Mouse (Mus musculus): ENCODE data around the gene Mrps18b.

- TF ChIP-seq CTCF (conservative IDR thresholded peaks at IDR 0.05; ENCODE audit: low read length) (no peak), NANOG (IDR thresholded peaks at IDR 0.05; ENCODE audit: borderline replicate concordance, low read length) (no peak), POU5F1 (IDR thresholded peaks at IDR 0.05; ENCODE audit: borderline replicate concordance, low read length) (no peak)
Observed at GRCm38 (mm10) chr17:35917463-35918251, 1.5 kb upstream of the Mrps18b start.
